Mouse (Mus musculus): ENCODE results near the gene Cdkl4. TPM values are rescaled to one million over a fixed set of nuclear protein-coding genes. Genes with fewer than 3 reads are reported as not detected.

The Cdkl4 gene
- 0.12 TPM in 1 of 2 replicates, not detected in the other for polyA plus RNA-seq (2015; fragmentation: Nextera tagmentation; extraction: Ambion mirVana)

DNA sequence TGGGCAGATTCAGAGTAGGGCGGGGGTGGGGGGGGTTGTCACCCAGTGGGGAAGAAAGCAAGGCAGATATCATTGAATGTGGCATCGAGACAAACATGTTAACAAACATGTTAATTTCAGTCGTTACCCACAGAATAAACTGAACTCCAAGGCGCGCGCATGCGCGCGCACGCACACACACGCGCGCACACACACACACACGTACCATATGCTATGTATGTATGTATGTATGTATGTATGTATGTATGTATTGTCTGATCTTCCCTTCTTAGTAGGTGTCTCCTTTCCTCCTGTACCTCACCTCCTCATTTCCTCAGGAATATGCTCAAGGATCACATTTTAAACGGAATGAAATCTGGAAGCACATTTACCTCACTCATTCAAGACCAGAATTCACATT lies at the start of gene Cdkl4:
Cdkl4 (minus strand) TSS at position 175 of the 400 bp plus-strand sequence.

DNA sequence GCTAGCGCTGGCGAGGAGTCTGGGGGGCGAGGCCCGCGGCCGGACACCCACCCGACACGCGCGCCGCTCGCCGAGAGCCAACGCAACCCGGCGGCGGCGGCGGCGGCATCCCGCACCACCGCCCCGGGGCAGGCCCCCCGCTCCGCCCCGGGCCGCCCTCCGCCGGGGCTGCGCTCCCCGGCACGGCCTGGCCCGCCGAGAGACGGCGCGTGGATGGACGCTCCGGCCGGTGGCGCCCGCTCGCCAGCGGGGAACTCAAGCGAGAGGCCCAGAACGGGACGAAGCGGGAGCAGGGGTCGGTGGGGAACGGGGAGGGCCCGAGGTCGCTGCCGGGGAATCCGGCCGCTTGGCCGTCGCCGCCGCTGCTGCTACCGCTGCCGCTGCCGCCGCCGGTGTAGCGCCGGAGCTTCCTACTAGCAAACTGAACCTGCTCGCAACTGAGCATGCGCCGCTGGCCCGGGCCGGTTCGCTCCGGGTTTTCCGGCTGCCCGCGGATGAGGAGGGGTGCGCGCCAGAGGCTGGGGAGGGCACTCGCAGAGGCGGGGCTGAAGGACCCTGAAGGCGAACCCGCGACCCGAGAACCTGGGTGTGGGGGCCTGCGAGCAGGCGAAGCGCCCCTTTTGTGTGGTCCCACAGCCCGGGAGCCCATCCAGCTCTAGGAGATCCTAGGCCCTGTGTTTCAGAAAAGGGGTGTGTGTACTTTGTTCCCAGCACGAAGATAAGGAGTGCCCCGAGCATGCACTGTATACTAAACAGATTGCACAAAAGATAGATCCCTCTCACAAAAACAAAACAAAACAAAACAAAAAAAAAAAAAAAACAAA lies 97.4 kb downstream of the Cdkl4 start, which contains the start of gene Sos1:
Sos1 (minus strand) TSS at position 423 of the 824 bp plus-strand sequence.

Other genes with a start within 250 kb of the Cdkl4 start
- gene Gm10190, start 204.3 kb downstream of the Cdkl4 start, polyA plus RNA-seq (2015; fragmentation: Nextera tagmentation; extraction: Ambion mirVana), result 2.0 TPM in 2 replicates
- 1.9 and 2.2 TPM in 2 replicates for gene Sos1, start 97.4 kb downstream of the Cdkl4 start, polyA plus RNA-seq (2015; fragmentation: Nextera tagmentation; extraction: Ambion mirVana)
- gene Map4k3, start 150.7 kb upstream of the Cdkl4 start, polyA plus RNA-seq (2015; fragmentation: Nextera tagmentation; extraction: Ambion mirVana), result 34.5 and 42.2 TPM in 2 replicates

Measured in urinary bladder, postnatal 0 days (tissue).